Mouse (Mus musculus): ENCODE results near the gene Syn3.

Syn3 gene

GRCm38 (mm10) chr10:86369346-86369745, 129.3 kb downstream of the Syn3 start:
- DNase-seq (ENCODE audit: low read depth, low spot score): no peak

- no peak for DNase-seq (ENCODE audit: low read depth, low spot score)
Measured at GRCm38 (mm10) chr10:86368811-86369210, 129.9 kb downstream of the Syn3 start.

DNA sequence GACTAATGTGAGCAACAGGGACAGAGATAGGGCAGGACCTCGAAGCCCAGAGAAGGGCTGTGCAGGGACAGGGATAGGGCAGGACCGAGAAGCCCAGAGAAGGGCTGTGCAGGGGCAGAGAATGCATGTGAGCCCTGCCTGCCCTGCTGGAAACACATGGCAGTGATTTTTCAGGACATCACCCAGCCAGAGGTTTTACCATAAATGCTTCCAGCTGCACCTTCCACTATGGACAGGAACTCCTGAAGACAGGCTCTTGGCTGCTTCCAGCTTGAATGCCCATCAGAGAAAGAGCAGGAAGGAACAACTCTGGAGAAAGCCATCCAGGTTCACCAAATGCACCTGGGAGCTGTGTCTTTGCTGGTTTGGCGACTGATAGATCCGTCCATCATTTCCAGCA, 131.3 kb downstream of the Syn3 start:
- DNase-seq (ENCODE audit: low read depth, low spot score): no peak

GRCm38 (mm10) chr10:86365632-86366092, 133.0 kb downstream of the Syn3 start:
- no peak for DNase-seq (ENCODE audit: low read depth, low spot score)

DNA sequence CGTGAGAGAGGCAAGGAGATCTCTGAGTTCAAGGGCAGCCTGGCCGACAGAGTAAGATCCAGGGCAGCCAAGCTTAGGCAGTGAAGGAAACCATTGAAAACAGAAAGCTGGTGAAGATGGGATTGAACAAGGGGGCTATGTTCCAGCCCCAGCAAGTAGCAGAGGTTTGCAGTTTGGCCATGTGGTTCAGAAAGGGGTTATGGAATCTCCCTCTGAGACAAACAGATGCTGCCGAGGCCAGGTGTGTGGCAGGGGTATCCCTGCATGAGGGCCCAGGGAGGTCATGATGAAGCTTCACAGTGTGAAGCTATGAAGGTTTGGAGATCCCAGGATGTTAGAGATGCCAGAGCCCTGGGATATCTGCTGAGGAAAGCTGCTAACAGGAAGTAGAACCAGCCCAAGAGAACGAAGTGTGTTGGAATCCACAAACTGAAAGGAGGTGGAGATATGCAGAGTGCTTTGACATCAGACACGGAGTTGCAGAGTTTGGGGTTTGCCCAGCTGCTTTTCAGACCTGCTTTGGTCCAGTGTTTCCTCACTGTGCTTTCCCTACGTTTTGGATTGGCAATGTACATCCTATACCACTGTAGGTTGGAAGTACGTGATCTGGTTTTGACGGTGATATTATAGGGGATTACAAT, 134.9 kb downstream of the Syn3 start:
- no peak for DNase-seq (ENCODE audit: low read depth, low spot score)

GRCm38 (mm10) chr10:86359699-86360098, 139.0 kb downstream of the Syn3 start:
- DNase-seq (ENCODE audit: low read depth, low spot score): no peak

GRCm38 (mm10) chr10:86359208-86359607, 139.5 kb downstream of the Syn3 start:
- no peak for DNase-seq (ENCODE audit: low read depth, low spot score)

- no peak for DNase-seq (ENCODE audit: low read depth, low spot score)
Measured at GRCm38 (mm10) chr10:86358307-86358975, 140.3 kb downstream of the Syn3 start.

DNA sequence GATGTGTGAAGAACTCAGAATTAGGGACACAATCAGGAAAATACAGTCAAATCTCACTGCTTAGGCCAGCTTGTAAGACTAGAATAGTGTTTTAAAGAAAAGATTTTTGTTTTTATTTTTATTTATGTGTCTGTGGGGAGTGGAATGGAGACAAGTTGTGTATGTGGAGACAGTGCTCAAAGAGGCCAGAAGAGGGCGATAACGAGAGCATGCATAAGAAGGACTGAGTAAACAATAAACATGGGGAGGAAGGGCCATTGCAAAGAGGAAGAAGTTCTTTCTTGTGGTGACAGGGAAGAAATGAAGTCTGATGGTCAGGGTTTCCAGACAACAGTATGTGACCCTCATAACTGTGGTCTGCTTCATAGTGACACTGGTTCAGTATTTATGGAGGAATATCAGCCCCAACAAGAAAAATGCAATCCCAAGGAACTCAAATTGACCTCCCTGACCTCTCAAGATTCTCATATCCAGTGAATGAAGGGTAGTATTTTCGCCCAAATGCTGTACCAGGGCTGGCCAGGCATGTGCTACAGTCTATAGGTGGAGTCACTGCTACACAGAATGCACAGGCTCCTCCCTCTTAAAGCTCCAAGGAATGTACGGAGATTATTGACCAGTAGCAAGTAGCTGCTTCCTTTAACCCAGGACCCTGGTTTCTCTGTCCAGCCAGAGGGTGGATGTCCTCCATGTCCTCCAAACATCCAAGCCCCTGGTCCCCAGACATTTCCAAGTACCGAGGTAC, 141.7 kb downstream of the Syn3 start:
- no peak for DNase-seq (ENCODE audit: low read depth, low spot score)

GRCm38 (mm10) chr10:86352521-86352920, 146.2 kb downstream of the Syn3 start:
- no peak for DNase-seq (ENCODE audit: low read depth, low spot score)

DNA sequence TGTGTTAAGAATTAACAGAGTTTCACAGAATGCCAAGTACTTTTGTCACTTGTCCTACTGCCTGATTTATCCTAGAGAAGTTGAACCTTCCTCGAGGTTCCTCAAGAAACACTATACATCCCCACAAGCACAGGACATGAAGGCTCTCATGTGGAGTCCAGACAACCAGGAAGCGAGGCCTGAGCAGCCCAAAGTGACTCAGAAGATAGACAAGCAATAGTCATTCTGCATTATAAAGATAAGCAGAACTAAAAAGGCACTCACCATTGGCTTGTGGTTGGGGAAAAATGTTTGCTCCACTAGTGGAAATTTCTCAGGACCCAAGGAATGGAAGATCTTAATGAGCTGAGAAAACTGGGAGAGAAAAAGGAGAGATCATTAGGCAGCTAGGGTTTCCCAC, 147.4 kb downstream of the Syn3 start:
- DNase-seq (ENCODE audit: low read depth, low spot score): no peak

- no peak for DNase-seq (ENCODE audit: low read depth, low spot score)
Measured at GRCm38 (mm10) chr10:86346235-86346840, 152.4 kb downstream of the Syn3 start.

DNA sequence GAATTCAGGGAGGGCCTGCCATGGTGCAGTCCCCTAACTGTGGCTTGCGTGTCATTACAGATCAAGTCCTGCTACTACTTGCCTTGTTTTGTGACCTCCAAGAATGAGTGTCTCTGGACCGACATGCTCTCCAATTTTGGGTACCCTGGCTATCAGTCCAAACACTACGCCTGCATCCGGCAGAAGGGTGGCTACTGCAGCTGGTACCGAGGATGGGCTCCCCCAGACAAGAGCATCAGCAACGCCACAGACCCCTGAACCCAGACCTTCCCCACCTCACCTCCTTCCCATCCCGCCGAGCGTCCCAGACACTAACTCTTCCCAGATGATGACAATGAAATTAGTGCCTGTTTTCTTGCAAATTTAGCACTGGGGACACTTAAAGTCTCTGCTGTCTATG, 153.1 kb downstream of the Syn3 start:
- DNase-seq (ENCODE audit: low read depth, low spot score): no peak

GRCm38 (mm10) chr10:86344654-86345053, 154.0 kb downstream of the Syn3 start:
- DNase-seq (ENCODE audit: low read depth, low spot score): no peak

DNA sequence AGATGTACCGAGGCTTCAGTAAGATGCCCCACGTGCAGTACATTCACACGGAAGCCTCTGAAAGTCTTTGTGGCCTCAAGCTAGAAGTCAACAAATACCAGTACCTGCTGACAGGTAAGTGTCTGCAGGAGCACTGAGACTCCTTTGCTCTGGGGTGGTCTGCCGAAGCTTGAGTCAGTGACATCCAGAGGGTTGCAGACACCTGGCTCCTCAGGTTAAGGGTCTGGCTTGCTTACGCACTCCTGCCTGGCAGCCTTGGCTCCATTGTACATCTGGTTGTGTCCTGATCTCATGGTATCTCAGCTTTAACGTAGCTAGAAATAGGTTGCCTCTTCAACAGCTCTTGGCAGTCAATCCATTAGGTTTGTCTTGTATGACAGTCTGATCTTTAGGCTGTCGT, 154.8 kb downstream of the Syn3 start:
- no peak for DNase-seq (ENCODE audit: low read depth, low spot score)

- no peak for DNase-seq (ENCODE audit: low read depth, low spot score)
Measured at GRCm38 (mm10) chr10:86343362-86343761, 155.3 kb downstream of the Syn3 start.

DNA sequence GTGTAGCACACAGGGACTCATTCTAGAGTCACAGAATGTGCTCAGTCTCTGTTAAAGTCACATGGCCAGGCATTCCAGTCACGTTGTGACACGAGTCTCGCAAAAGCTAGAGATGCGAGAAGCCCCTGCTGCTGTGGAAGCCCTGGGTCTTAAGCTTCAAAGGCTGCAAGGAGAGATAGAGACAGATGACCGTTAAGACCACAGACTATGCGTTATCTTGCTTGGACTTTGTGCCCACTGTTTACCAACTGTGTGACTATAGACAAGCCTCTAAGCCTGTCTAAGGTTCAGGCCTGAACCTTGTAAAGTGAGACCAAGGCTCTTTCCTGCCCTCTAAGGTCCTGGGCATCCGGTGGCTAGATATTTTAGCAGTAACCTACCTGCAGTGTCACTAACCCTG, 156.0 kb downstream of the Syn3 start:
- no peak for DNase-seq (ENCODE audit: low read depth, low spot score)

DNA sequence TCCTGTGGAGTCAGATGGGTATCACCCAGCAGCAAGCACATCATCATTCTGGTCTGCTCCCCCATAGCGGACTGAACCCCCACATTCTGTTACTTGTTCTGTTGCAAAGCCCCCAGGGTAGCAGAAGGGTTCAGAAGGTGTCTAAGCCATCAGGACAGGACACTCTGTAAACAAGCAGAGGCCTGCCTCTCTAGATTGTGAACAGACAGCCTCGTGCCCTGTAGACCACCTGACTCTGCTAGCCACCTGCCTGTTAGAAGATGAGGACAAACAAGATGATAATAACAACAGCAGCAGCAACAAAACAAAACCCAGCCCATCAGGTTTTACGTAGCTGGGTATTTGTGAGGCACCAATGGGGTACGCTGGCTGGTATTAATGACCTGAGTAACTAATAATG, 156.5 kb downstream of the Syn3 start:
- no peak for DNase-seq (ENCODE audit: low read depth, low spot score)

DNA sequence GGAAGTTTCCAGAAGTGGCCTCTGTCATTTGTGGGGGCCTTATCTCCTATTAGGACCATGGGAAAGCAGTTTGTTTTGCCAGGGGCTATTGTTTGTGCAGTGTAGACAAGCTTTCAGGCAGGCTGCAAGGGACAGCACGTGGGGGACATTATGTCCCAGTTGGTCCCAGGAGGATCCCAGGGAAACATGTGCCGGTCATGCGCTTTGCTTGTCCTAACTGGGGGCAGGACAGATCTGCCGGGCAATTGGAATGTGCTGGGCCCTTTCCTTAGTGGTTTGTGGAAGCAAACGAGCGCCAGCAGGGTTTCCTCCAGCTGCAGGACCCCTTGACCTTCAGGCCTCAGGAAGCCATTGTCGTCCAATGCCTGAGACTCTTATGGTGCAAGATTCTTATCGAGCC, 157.1 kb downstream of the Syn3 start:
- DNase-seq (ENCODE audit: low read depth, low spot score): no peak

DNA sequence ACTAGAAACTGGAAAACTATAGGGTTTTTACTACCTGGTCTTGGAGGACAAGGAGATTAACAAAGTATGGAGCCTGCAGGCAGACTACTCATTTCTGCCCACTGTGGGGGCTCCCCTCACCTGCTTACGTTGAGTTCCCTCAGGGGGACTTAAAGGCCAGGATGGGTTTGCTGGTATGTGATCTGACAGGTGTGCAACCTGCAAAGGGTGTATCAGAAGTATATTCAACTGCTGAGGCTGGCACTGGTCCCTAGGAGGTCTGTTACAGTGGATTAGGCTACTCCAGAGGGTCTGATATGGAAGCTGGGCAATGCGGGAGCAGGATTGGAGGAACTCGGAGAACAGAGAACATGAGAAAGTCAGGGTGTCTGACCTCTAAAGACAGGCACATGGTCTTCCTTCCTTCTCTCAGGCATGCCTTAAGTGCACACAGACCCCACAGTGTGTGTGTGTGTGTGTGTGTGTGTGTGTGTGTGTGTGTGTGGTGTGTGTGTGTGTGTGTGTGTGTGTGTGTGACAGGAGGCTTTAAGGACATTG, 157.6 kb downstream of the Syn3 start:
- DNase-seq (ENCODE audit: low read depth, low spot score): no peak

GRCm38 (mm10) chr10:86340421-86340820, 158.3 kb downstream of the Syn3 start:
- DNase-seq (ENCODE audit: low read depth, low spot score): no peak
